Mouse (Mus musculus) ES-Bruce4 (cell line): Measurements from ENCODE around the gene Pbld2. TPM values are rescaled to one million over a fixed set of nuclear protein-coding genes. Genes with fewer than 3 reads are reported as not detected.

Experiments used
- H3K27ac ChIP-seq: 2 replicates; pipeline ENCODE4 v1.5.1; 2012; ENCODE audit warnings: low read length, inconsistent platforms; ENCODE audit not compliant: insufficient read depth
- H3K27me3 ChIP-seq: 2 replicates; pipeline ENCODE4 v1.6.1; 2012; ENCODE audit warnings: mild to moderate bottlenecking, low read length, inconsistent platforms; ENCODE audit not compliant: control insufficient read depth, poor library complexity, insufficient read depth, severe bottlenecking
- H3K36me3 ChIP-seq: 2 replicates; pipeline ENCODE4 v1.6.1; 2012; ENCODE audit warnings: inconsistent platforms, mild to moderate bottlenecking, low read length, moderate library complexity; ENCODE audit not compliant: control insufficient read depth, poor library complexity, insufficient read depth, severe bottlenecking
- H3K4me1 ChIP-seq: one replicate; pipeline ENCODE4 v1.8.1; 2011; ENCODE audit warnings: low read length; ENCODE audit not compliant: control insufficient read depth, insufficient read depth
- H3K4me3 ChIP-seq: 2 replicates; pipeline ENCODE4 v1.5.1; 2011; ENCODE audit warnings: low read depth, mild to moderate bottlenecking, low read length
- H3K9ac ChIP-seq: 2 replicates; pipeline ENCODE4 v1.6.1; 2012; ENCODE audit warnings: low read depth, mild to moderate bottlenecking, inconsistent platforms; ENCODE audit not compliant: poor library complexity, severe bottlenecking
- H3K9me3 ChIP-seq: replicated peaks from 2 replicates; pipeline ENCODE4 v1.6.1; 2012; ENCODE audit warnings: mild to moderate bottlenecking, low read length, inconsistent platforms; ENCODE audit not compliant: control insufficient read depth, poor library complexity, insufficient read depth, severe bottlenecking
- CTCF ChIP-seq: IDR thresholded peaks from one replicate; pipeline ENCODE4 v1.8.1; 2011; ENCODE audit warnings: low read depth, low read length
- EP300 ChIP-seq: IDR thresholded peaks from 2 replicates; pipeline ENCODE4 v1.6.1; 2011; ENCODE audit warnings: low read depth, low read length; ENCODE audit not compliant: insufficient read depth
- POLR2A ChIP-seq: IDR thresholded peaks from one replicate; pipeline ENCODE4 v1.8.1; 2011; ENCODE audit warnings: low read length; ENCODE audit not compliant: insufficient read depth
- polyA plus RNA-seq: library from polyadenylated mRNA; stranded (reverse); fragments of >200 nt; gene quantifications from 2 replicates; pipeline ENCODE4 v1.2.4, GENCODE M21; 2011; ENCODE audit warnings: low read depth; ENCODE audit not compliant: missing spikeins, insufficient read depth, insufficient read length

The Pbld2 gene
- polyA plus RNA-seq, 1 experiment: 1.3 TPM

GRCm38 (mm10) chr10:63008193-63008592 is 15.9 kb upstream of the Pbld2 start:
- H3K27ac ChIP-seq: no peak overlapping the region
- H3K27me3 ChIP-seq: no peaks in the 10 kb centered on the region
- H3K4me1 ChIP-seq: no peaks in the 10 kb centered on the region
- H3K9me3 ChIP-seq: no peaks in the 10 kb centered on the region
- peaks cover 60% of the 10 kb centered on the region for H3K36me3 ChIP-seq
- TF ChIP-seq CTCF (no peak), EP300 (no peak), POLR2A (no peak)
- H3K9ac ChIP-seq: no peak overlapping the region
- no peak overlapping the region for H3K4me3 ChIP-seq

DNA sequence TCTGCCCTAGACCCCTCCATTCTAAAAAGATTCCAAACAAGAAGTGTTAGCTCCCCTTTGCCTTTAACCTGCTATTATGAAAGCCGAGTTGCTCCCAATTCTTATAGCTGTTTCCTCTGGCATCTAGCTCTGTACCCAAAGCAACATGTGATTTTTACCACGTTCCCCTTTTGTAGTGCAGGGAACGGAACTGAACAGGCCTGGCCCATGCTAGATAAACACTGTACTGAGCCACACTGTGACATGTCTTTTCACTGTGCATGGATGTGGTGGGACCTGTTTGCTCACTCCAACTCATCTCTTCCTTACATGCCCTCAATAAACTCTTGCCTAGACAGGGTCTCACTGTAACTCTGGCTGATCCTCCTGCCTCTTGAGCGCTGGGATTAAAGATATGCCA is 13.8 kb upstream of the Pbld2 start:
- Histone ChIP-seq H3K27me3 (no peaks in the 10 kb centered on the region), H3K36me3 (peaks cover 62% of the 10 kb centered on the region), H3K4me3 (no peak overlapping the region), H3K9me3 (no peaks in the 10 kb centered on the region), H3K4me1 (no peaks in the 10 kb centered on the region), H3K9ac (no peak overlapping the region), H3K27ac (peak overlapping the region; percentile 15)
- TF ChIP-seq CTCF: no peak
- TF ChIP-seq EP300: no peak
- TF ChIP-seq POLR2A: no peak

GRCm38 (mm10) chr10:63011556-63011955 is 12.6 kb upstream of the Pbld2 start:
- Histone ChIP-seq H3K36me3 (peaks cover 68% of the 10 kb centered on the region), H3K4me1 (no peaks in the 10 kb centered on the region), H3K9ac (no peak overlapping the region), H3K27me3 (no peaks in the 10 kb centered on the region), H3K9me3 (no peaks in the 10 kb centered on the region), H3K27ac (no peak overlapping the region), H3K4me3 (no peak overlapping the region)
- TF ChIP-seq POLR2A (no peak), CTCF (no peak), EP300 (no peak)

DNA sequence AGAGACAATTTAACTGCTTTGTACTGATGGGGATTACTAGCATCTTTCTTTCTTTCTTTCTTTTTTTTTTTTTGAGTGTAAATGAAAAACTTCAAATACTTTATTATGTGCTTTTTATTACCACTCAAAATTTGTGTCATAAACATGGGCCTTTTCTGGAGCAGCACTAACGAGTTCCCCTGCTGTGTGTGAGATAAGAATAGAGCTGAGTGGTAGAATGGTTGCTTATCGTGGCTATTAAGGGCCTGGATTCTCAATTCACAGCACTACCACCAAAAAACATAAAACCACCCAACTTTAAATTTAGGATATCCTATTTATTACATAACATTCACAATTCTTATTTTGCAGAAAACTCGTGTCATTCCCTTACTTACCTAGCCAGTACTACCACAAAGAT is 10.6 kb upstream of the Pbld2 start:
- Histone ChIP-seq H3K4me1 (no peaks in the 10 kb centered on the region), H3K36me3 (peaks cover 70% of the 10 kb centered on the region), H3K4me3 (no peak overlapping the region), H3K27me3 (no peaks in the 10 kb centered on the region), H3K27ac (no peak overlapping the region), H3K9me3 (no peaks in the 10 kb centered on the region), H3K9ac (no peak overlapping the region)
- TF ChIP-seq EP300 (no peak), POLR2A (no peak), CTCF (no peak)

GRCm38 (mm10) chr10:63014168-63014567 is 9.9 kb upstream of the Pbld2 start:
- Histone ChIP-seq H3K27me3 (no peaks in the 10 kb centered on the region), H3K4me3 (no peak overlapping the region), H3K27ac (no peak overlapping the region), H3K36me3 (peaks cover 67% of the 10 kb centered on the region), H3K4me1 (no peaks in the 10 kb centered on the region), H3K9me3 (no peaks in the 10 kb centered on the region), H3K9ac (no peak overlapping the region)
- TF ChIP-seq CTCF: no peak
- no peak for TF ChIP-seq POLR2A
- TF ChIP-seq EP300: no peak

DNA sequence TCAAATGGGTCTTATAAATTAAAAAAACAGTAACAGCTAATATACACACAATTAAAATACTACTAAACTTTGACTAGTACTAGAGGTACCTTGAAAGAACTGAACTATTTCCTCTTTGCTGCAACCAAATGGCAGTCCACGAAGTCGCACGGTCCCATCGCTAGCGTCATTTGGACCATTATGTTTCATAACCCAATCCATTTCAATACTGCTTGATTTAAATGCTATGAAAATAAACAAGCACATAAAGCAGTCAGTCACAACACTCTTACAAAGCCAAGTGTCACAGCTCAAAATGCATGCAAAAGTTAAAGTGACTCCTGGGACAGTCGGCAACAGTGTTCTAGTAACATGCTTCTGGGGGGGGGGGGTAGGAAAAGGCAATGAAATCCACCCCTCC is 4.8 kb upstream of the Pbld2 start:
- TF ChIP-seq POLR2A (no peak), CTCF (no peak), EP300 (no peak)
- peaks cover 38% of the 10 kb centered on the region for H3K36me3 ChIP-seq
- no peak overlapping the region for H3K4me3 ChIP-seq
- H3K9me3 ChIP-seq: no peaks in the 10 kb centered on the region
- H3K27ac ChIP-seq: no peak overlapping the region
- no peaks in the 10 kb centered on the region for H3K4me1 ChIP-seq
- no peaks in the 10 kb centered on the region for H3K27me3 ChIP-seq
- no peak overlapping the region for H3K9ac ChIP-seq
